Mouse (Mus musculus) liver, adult 2 months (tissue): ENCODE data around the gene Micu1. TPM values are rescaled to one million over a fixed set of nuclear protein-coding genes. Genes with fewer than 3 reads are reported as not detected.

Source experiments
- DNase-seq: peaks from one replicate; pipeline ENCODE4 v3.0.0-alpha.2; 2011; ENCODE audit warnings: low read depth, low spot score; ENCODE audit errors: extremely low read depth
- H3K27ac ChIP-seq: fragments of 200-500 bp; replicated peaks from 2 replicates; pipeline ENCODE4 v1.5.1; 2012; ENCODE audit warnings: low read depth, mild to moderate bottlenecking, control low read depth, inconsistent platforms, low read length; ENCODE audit not compliant: insufficient read depth
- H3K27me3 ChIP-seq: fragments of 200-500 bp; 2 replicates; pipeline ENCODE4 v1.6.1; 2012; ENCODE audit warnings: mild to moderate bottlenecking, moderate library complexity, low read length, inconsistent platforms; ENCODE audit not compliant: control insufficient read depth, insufficient read depth
- H3K36me3 ChIP-seq: fragments of 200-500 bp; 2 replicates; pipeline ENCODE4 v1.6.1; 2012; ENCODE audit warnings: low read length, inconsistent platforms; ENCODE audit not compliant: control insufficient read depth, insufficient read depth
- H3K4me1 ChIP-seq: fragments of 200-500 bp; 2 replicates; pipeline ENCODE4 v1.6.1; 2011; ENCODE audit warnings: low read length; ENCODE audit not compliant: control insufficient read depth, insufficient read depth
- H3K4me3 ChIP-seq: fragments of 200-500 bp; 2 replicates; pipeline ENCODE4 v1.5.1; 2011; ENCODE audit warnings: low read depth, mild to moderate bottlenecking, control low read depth, low read length, moderate library complexity; ENCODE audit not compliant: insufficient read depth
- H3K79me2 ChIP-seq: fragments of 200-500 bp; 2 replicates; pipeline ENCODE4 v1.6.1; 2012; ENCODE audit warnings: inconsistent platforms, mild to moderate bottlenecking, low read length, moderate library complexity; ENCODE audit not compliant: control insufficient read depth, insufficient read depth
- H3K9ac ChIP-seq: fragments of 200-500 bp; 2 replicates; pipeline ENCODE4 v1.6.1; 2012; ENCODE audit warnings: low read depth, mild to moderate bottlenecking, control low read depth, inconsistent platforms, low read length
- CTCF ChIP-seq: fragments of 200-500 bp; IDR thresholded peaks from 2 replicates; pipeline ENCODE4 v1.5.1; 2011; ENCODE audit warnings: low read depth, low read length, control low read depth
- POLR2A ChIP-seq: fragments of 200-500 bp; IDR thresholded peaks from 2 replicates; pipeline ENCODE4 v1.6.1; 2011; ENCODE audit warnings: low read length, control low read depth; ENCODE audit not compliant: insufficient read depth; ENCODE audit errors: extremely low read depth
- WGBS: fragments of 180-500 bp; shearing (Covaris S2); methylation state at CpG from one replicate; pipeline ENCODE4 v1.1.7; 2018; 5-methylcytosine and 5-hydroxymethylcytosine counted together
- polyA plus RNA-seq: library from polyadenylated mRNA; depleted of rRNA; stranded (reverse); fragments of >200 nt; gene quantifications from 2 replicates; pipeline ENCODE4 v1.2.3, GENCODE M21; 2012
- total RNA-seq: library from RNA; depleted of rRNA; stranded (reverse); fragments of >200 nt; gene quantifications from 2 replicates; pipeline ENCODE4 v1.2.3, GENCODE M21; 2014

The Micu1 gene
- total and polyA plus RNA-seq, 2 experiments = 24.1 to 24.4 TPM

DNA sequence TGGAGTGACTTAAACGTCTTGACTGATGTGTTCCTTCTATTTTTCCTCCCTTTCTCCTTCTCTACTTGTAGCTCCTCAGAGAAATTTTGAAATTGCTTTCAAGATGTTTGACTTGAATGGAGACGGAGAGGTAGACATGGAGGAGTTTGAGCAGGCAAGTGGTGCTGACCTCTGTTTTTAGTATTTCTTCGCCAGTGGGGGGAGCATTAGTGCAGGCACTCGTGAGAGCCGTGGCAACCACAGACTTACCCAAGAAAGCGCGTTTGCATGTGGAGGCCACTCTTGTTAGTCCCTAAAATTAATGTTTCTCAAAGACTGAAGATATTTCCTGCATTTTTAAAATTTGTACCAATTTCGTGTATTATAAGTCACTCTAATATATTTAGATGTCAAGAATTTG lies 85.6 kb downstream of the Micu1 start:
- no peak for DNase-seq
- no peaks in the 10 kb centered on the region for H3K36me3 ChIP-seq
- TF ChIP-seq POLR2A (no peak), CTCF (no peak)
- no peaks in the 10 kb centered on the region for H3K27me3 ChIP-seq
- no peak overlapping the region for H3K9ac ChIP-seq
- peaks cover 10% of the 10 kb centered on the region for H3K4me1 ChIP-seq
- no peak overlapping the region for H3K27ac ChIP-seq
- H3K4me3 ChIP-seq = no peak overlapping the region
- 83% methylated on average over 8 of the region's 8 CpGs for WGBS
- no peaks in the 10 kb centered on the region for H3K79me2 ChIP-seq

DNA sequence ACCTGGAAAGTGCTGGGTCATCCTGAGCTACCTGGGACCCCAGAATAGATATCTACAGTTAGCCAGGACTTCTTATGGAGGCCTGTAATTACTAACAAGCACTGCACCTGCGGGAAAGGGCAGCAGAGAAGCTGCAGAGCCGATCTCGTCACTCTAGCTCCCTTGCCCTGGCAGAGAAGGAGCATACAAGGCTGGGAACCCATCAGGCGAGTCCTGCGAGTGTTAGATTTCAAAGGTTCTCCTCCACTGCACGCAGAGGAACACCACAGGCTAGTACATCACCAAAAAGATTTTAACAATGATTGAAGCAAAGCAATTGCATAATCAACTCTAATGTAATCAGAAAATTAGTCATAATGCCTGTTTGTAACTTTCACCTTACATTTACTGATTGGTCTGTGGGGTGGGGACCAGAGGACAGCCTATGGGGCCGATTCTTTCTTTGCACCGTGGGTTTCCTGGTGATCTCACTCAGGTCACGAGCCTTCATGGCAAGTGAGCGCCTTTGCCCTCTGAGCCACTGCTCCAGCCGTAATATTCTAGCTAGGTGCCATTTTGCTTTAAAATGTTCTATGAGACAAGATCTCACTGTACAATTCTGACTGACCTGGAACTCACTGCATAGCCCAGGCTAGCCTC lies 88.1 kb downstream of the Micu1 start:
- WGBS = 93% methylated on average over 11 of the region's 11 CpGs
- TF ChIP-seq CTCF = no peak
- TF ChIP-seq POLR2A = no peak
- Histone ChIP-seq H3K36me3 (peaks cover 2% of the 10 kb centered on the region), H3K4me1 (peaks cover 8% of the 10 kb centered on the region), H3K27me3 (no peaks in the 10 kb centered on the region), H3K27ac (no peak overlapping the region), H3K4me3 (no peak overlapping the region), H3K79me2 (no peaks in the 10 kb centered on the region), H3K9ac (no peak overlapping the region)
- no peak for DNase-seq

DNA sequence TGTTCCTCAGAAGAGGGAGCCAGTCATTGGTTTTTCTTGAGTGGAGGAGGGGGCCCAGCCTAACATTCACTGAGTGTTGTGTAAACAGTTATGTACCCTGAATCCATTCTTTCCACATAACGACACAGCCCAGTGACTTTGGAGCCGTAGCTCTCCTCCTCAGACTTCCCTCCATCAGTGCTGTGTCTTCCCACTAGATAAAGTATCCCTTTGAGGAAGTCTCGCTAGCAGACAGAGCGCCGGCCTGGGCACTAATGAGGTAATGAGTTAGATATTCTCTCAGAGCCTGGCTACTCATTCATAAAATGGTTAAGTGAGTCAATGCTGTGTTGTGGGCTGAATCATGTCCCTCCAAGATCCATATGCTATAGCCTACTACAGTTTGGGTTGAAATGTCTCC lies 89.6 kb downstream of the Micu1 start:
- Histone ChIP-seq H3K9ac (no peak overlapping the region), H3K27me3 (no peaks in the 10 kb centered on the region), H3K4me1 (no peaks in the 10 kb centered on the region), H3K79me2 (no peaks in the 10 kb centered on the region), H3K36me3 (peaks cover 2% of the 10 kb centered on the region), H3K27ac (no peak overlapping the region), H3K4me3 (no peak overlapping the region)
- TF ChIP-seq CTCF (no peak), POLR2A (no peak)
- whole genome bisulfite sequencing = 85% methylated on average over 5 of the region's 5 CpGs
- DNase-seq = no peak

DNA sequence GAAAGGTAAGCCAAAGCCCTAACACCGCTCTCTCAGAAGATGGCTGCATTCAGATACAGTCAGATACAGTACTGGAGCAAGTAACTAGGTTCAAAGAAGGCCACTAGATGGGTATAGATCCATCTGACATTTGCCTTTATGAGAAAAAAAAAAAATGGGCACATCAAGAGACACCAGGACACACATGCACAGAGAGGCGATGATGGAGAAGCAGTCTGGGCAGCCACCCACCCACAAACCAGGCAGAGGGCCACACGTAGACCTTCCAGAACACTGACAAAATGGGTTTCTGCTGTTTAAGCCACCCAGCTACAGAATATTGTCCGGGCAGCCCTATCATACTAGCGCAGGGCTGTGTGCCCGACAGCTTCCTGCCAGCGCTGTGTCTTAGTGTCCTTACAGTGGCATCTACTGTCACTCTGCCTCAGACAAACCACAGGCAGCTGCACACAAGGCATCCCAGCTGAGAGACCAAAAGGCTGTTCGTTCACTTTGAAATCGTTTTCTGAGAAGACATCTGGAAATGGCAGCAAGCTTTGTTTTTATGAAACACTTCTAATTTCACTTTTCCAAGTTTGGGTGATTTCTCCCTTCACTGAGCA lies 90.4 kb downstream of the Micu1 start:
- WGBS = 94% methylated on average over 9 of the region's 9 CpGs
- Histone ChIP-seq H3K4me1 (no peaks in the 10 kb centered on the region), H3K36me3 (peaks cover 2% of the 10 kb centered on the region), H3K4me3 (no peak overlapping the region), H3K79me2 (no peaks in the 10 kb centered on the region), H3K27ac (no peak overlapping the region), H3K9ac (no peak overlapping the region), H3K27me3 (no peaks in the 10 kb centered on the region)
- no peak for DNase-seq
- TF ChIP-seq POLR2A (no peak), CTCF (no peak)

DNA sequence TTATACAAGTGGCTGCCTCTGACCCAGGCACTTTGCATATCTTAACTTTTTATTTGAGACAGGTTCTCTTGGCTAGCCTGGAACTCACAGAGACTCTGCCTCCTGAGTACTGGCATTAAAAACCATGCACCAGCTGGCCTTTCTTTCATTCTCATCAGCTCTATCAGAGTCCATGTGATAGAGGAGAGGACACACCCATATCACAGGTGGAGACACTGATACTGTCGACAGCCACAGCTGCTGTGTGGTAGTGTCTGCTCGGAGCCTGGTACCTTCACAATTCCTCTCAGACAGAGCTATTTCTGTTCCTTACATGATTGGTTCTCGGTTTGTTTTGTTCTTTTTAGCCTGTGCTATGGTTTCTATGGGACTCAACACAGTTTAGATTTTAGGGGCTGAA lies 91.2 kb downstream of the Micu1 start:
- Histone ChIP-seq H3K4me1 (no peaks in the 10 kb centered on the region), H3K27me3 (no peaks in the 10 kb centered on the region), H3K79me2 (no peaks in the 10 kb centered on the region), H3K4me3 (no peak overlapping the region), H3K27ac (no peak overlapping the region), H3K36me3 (peaks cover 2% of the 10 kb centered on the region), H3K9ac (no peak overlapping the region)
- DNase-seq = no peak
- TF ChIP-seq CTCF (no peak), POLR2A (no peak)
- 85% methylated on average over 3 of the region's 3 CpGs for WGBS

DNA sequence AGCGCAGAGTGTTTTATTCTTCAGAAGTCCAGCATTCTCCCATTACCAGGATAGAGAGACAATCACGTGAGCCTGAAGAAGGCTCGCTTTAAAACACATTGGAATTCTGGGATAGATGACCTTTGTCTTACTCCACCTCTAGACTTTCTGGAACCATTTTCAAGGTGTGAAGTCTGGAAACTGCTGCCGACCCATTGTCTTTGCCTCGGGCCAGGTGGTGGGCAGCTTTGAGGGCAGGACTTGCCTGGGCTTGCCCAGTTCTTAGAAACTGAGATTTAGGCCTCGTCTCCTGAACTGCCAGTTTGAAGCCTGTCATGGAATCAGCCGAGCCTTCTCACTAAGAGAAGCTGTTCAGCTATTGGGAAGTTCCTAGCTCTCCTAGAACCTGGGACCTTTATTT lies 92.8 kb downstream of the Micu1 start:
- WGBS = 96% methylated on average over 7 of the region's 7 CpGs
- no peaks in the 10 kb centered on the region for H3K4me1 ChIP-seq
- no peaks in the 10 kb centered on the region for H3K27me3 ChIP-seq
- no peak for DNase-seq
- no peak overlapping the region for H3K4me3 ChIP-seq
- no peaks in the 10 kb centered on the region for H3K79me2 ChIP-seq
- TF ChIP-seq POLR2A (no peak), CTCF (no peak)
- peaks cover 2% of the 10 kb centered on the region for H3K36me3 ChIP-seq
- H3K9ac ChIP-seq = no peak overlapping the region
- H3K27ac ChIP-seq = no peak overlapping the region
